Mouse (Mus musculus) inflammation-experienced regulatory T-cells (primary cell): ENCODE results near the gene Fubp1. TPM values are rescaled to one million over a fixed set of nuclear protein-coding genes. Genes with fewer than 3 reads are reported as not detected.

Source experiments
- polyA plus RNA-seq, 2 experiments: library from polyadenylated mRNA; unstranded; fragments of 100-300 nt; shearing (Covaris generic); gene quantifications; one replicate each; pipeline ENCODE4 v1.2.1; 2017

Fubp1 gene
- 100 to 1,000 TPM; 180 to 192 TPM for polyA plus RNA-seq

DNA sequence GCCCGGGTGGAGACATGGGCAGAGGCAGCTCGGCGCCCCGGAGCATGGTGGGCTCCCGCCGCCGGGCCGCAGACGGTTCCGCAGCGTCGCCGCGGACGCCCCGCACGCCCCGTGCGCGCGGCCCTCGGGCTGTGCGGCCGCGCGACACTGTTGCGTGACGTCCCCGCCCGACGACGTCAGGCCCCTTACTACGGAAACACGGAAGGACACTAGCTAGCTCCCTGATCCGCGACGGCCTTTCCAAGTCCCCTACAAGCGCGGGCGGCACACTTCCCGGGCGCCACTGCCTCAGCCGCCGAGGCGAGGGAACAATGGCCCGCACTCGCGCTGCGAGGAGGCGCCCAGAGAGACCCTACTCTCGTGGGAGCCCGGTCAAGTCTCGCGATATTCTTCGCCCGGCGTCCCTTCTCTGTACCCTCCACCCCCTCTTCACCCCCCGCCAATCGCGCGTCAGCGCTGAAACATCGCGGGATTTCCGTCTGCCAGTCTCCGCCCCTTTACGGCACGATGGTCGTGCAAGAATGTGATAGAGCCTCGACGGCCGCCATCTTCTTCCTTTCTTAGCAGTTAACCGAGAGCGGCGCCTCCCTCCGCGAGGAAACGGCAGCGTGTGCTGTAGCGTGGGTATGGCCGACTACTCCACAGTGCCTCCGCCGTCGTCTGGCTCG, at the start of gene Fubp1, which contains the start of gene Dnajb4:
Gene Fubp1 (plus strand): TSS at position 456 of the 668 bp plus-strand sequence.
Gene Dnajb4 (minus strand): TSS at position 336 of the 668 bp plus-strand sequence.

GRCm38 (mm10) chr3:152166099-152166423, 44.2 kb upstream of the Fubp1 start, which contains the start of gene Gipc2:
Gene Gipc2 (minus strand): TSS chr3:152166230.

GRCm38 (mm10) chr3:152266036-152266421, 55.8 kb downstream of the Fubp1 start, which contains the start of gene Nexn:
Gene Nexn (minus strand): TSS chr3:152266350.

Other genes with a start within 250 kb of the Fubp1 start
- 1 to 10 TPM in 1 of 2 experiments, under 1 TPM in 1; 0.20 to 1.7 TPM for gene Gipc2, start 44.2 kb upstream of the Fubp1 start, polyA plus RNA-seq
- 1 to 10 TPM; 8.3 to 9.0 TPM for gene Dnajb4, start 120 bp upstream of the Fubp1 start, polyA plus RNA-seq
- gene Nexn, start 55.9 kb downstream of the Fubp1 start, polyA plus RNA-seq, result 1 to 10 TPM in 1 of 2 experiments, under 1 TPM in 1; 0.59 to 7.0 TPM
- gene Miga1, start 130.0 kb downstream of the Fubp1 start, polyA plus RNA-seq, result 10 to 100 TPM; 12.2 to 17.5 TPM
- 10 to 100 TPM; 49.9 to 56.5 TPM for gene Usp33, start 136.1 kb downstream of the Fubp1 start, polyA plus RNA-seq
- 10 to 100 TPM; 48.8 to 71.7 TPM for gene Zzz3, start 185.1 kb downstream of the Fubp1 start, polyA plus RNA-seq